Mouse (Mus musculus) hematopoietic stem cell, adult 5-6 weeks (primary cell): ENCODE measurements around the gene Cd209g. TPM values are rescaled to one million over a fixed set of nuclear protein-coding genes. Genes with fewer than 3 reads are reported as not detected.

ENCODE experiments used
- ATAC-seq, 2 experiments: fragments of 125-278 bp in 1 of 2; replicated peaks in 1 of 2; 2 replicates each; pipeline ENCODE4 v1.8.0; 2016 to 2017; ENCODE audit warnings: inconsistent platforms in 2 of 2, mild to moderate bottlenecking in 2 of 2, moderate number of reproducible peaks in 2 of 2, low read depth in 1 of 2, moderate TSS enrichment in 1 of 2; ENCODE audit not compliant: low FRiP score in 2 of 2, poor library complexity in 2 of 2, severe bottlenecking in 2 of 2, insufficient read depth in 1 of 2, low TSS enrichment in 1 of 2
- total RNA-seq: library from RNA; stranded (forward); fragments of 172-1452, 232-1000 nt; gene quantifications from 2 replicates; pipeline ENCODE4 v1.2.3, GENCODE M21; 2017

Gene Cd209g
- total RNA-seq, 1 experiment from 2014 or later = not detected

GRCm38 (mm10) chr8:4186151-4186550 is 52.3 kb downstream of the Cd209g start:
- no peak for ATAC-seq

Other genes with a start within 250 kb of the Cd209g start
- not detected in 2 replicates for gene Cd209b, start 207.3 kb upstream of the Cd209g start, total RNA-seq
- 0.15 and 1.2 TPM in 2 replicates for gene Cd209c, start 179.4 kb upstream of the Cd209g start, total RNA-seq
- gene Cd209f, start 28.3 kb upstream of the Cd209g start, total RNA-seq = 0.19 TPM in 1 of 2 replicates, not detected in the other
- gene Evi5l, start 32.5 kb downstream of the Cd209g start, total RNA-seq = 9.3 and 14.3 TPM in 2 replicates
- gene Prr36, start 83.4 kb downstream of the Cd209g start, total RNA-seq = 0.30 and 0.63 TPM in 2 replicates
- gene Lrrc8e, start 92.7 kb downstream of the Cd209g start, total RNA-seq = not detected in 2 replicates
- 35.7 and 51.6 TPM in 2 replicates for gene Map2k7, start 104.6 kb downstream of the Cd209g start, total RNA-seq
- 1.3 TPM in 1 of 2 replicates, not detected in the other for gene Gm49320, start 104.8 kb downstream of the Cd209g start, total RNA-seq
- gene Tgfbr3l, start 114.1 kb downstream of the Cd209g start, total RNA-seq = 1.6 and 6.0 TPM in 2 replicates
- gene Snapc2, start 119.0 kb downstream of the Cd209g start, total RNA-seq = 12.8 and 13.9 TPM in 2 replicates
- 4.7 and 7.3 TPM in 2 replicates for gene Ctxn1, start 125.2 kb downstream of the Cd209g start, total RNA-seq
- 126 and 143 TPM in 2 replicates for gene Timm44, start 141.8 kb downstream of the Cd209g start, total RNA-seq
- 9.6 and 13.9 TPM in 2 replicates for gene Ccl25, start 191.1 kb downstream of the Cd209g start, total RNA-seq
- gene Elavl1, start 191.3 kb downstream of the Cd209g start, total RNA-seq = 67.0 and 88.5 TPM in 2 replicates